Mouse (Mus musculus): ENCODE results near the gene Foxl2. TPM values are rescaled to one million over a fixed set of nuclear protein-coding genes. Genes with fewer than 3 reads are reported as not detected.
A peak's percentile ranks its signal among the peaks of the same experiment; 100 is the strongest.

The Foxl2 gene
- total RNA-seq, 2 experiments from 2014 or later = not detected

DNA sequence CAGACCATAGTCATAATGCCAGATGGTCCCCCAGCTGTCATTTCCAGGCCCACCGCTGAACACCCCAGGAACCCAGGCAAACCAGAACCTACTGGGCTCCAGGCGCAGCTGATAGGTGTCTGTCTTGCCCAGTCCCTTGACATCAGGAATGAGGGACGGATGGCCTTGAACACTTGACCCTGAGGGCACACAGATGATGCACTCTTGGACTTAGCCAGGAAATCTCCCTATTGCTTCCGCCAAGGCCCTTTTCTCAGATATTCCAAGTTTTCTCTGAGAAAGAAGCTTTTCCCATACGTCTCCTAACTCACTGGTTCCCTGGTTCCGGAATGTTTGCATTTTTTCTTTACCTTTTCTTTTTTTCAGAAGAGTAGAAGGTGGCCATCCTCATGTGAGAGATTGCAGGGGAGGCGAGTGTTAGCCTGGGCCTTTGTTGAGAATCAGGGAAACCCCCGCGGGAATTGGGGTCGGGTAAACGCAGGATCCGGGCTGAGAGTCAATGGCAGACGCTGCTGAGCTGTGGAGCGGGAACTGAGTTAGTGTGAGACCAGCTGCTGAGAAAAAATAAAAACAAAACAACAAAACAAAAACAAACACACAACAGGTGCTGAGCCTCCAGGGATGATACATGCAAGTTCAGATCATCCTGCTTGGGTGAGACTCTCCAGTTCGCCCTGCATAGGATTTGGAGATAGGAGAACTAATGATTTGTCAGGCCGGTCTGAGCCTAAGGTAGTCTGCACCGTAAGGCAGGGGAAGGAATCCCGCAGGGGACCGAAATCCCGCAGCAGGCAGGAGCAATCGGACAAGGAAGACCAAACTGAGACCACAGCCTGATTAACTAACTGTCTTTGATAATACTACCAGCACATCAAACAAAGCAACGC lies 6.7 kb downstream of the Foxl2 start:
- no peak for ATAC-seq (ENCODE audit: poor library complexity, severe bottlenecking)

DNA sequence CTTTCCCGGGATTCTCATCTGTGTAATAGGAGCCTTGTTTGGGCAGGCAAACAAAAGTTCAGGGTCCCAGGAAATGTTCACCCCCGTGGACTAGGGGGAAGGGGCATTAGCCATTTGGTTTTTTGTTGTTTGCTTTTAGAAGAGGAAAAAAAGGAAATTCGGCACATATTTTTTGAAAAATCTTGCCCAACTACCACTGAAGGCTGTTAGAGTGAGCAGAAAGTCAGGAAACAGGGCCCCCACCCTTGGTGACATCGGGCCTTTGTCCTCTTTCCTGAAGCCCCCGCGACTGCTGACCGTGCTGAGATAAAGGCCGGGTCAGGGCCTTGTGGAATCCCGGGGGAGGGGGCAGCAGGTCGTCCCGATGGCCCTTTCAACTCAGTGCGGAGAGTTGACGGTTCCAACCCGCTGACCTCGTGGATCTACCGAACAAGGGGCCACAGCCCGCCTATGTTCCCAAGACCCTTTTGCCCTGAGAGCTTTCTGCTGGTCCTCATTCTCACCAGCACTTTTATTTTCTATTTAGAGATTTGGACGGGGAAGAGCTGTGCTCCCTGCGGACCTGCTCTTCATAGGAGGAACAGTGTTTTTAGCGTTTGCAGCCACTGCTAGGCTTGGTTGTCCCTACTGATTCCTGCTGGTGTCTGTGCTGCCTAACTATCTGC lies 7.5 kb downstream of the Foxl2 start:
- no peak for ATAC-seq (ENCODE audit: poor library complexity, severe bottlenecking)

- ATAC-seq (ENCODE audit: poor library complexity, severe bottlenecking) = no peak
These were observed 8.6 kb downstream of the Foxl2 start for GRCm38 (mm10) chr9:98963661-98964060.

DNA sequence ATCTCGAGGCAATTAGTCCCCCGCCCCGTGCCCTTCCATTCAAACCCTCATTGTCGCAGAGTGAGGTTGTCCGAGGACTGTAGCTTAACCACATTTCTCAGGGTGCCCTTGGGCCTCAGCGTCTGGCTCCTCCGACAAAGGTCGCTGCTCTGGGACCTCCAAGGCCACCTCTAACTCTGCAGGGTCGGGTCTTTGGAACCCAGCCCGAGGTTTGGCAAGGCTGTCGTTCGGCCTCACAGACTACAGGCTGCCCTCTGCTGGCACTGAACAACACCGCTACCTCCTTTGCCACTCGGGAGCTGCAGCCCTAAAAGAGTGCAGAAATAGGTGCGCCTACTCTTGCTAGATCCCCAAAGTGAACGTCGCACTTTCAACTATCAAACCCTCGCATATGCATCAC lies 10.0 kb downstream of the Foxl2 start:
- ATAC-seq (ENCODE audit: poor library complexity, severe bottlenecking) = 0 out of 2 replicates have a peak, but pooled peaks have one; percentile 54

GRCm38 (mm10) chr9:98973101-98973521 lies 18.0 kb downstream of the Foxl2 start:
- ATAC-seq (ENCODE audit: poor library complexity, severe bottlenecking) = peak; percentile 76

DNA sequence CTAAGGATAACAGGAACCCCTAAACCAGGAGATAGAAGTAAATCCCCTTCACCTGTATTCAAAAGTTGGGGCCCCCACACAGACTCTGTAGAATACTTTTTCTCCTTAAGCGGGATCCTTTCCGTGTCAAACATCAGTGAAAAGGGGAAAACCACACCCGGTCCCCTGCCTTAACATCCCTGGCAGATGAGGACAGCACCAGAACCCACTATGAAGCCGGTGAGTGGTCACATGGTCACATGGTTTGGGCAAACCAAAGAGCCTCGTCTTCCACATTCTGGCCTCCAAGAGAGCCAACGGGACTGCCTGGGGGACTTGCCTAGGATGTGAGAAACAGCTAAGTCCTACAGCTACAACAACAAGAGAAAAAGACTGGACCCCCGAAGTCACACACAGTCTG lies 18.5 kb downstream of the Foxl2 start:
- no peak for ATAC-seq (ENCODE audit: poor library complexity, severe bottlenecking)

- no peak for ATAC-seq (ENCODE audit: poor library complexity, severe bottlenecking)
These were observed 19.8 kb downstream of the Foxl2 start for GRCm38 (mm10) chr9:98974898-98975297.

GRCm38 (mm10) chr9:98976081-98976480 lies 21.0 kb downstream of the Foxl2 start:
- ATAC-seq (ENCODE audit: poor library complexity, severe bottlenecking) = no peak

DNA sequence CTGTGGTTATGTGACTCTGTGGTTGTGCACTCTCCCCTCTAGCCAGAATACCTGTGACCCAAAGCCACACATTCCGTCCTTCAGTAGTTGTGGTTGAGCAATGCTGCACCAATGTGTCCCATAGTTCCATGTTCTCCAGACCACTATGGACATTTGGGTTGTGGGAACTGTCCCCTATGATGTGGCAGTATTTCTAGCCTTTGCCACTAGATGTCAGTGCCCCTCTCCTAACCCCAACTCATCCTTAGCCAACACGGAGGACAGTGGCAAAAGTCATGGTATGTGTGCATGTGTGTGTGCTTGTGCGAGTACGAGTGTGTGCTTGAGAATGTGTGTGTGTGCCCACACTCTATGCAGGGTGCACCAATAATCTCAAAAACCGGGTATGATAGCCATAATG lies 21.4 kb downstream of the Foxl2 start:
- ATAC-seq (ENCODE audit: poor library complexity, severe bottlenecking) = peak; percentile 31; the same call in 1 of the 2 replicates

GRCm38 (mm10) chr9:98979431-98980416 lies 24.6 kb downstream of the Foxl2 start:
- peak; percentile 94 for ATAC-seq (ENCODE audit: poor library complexity, severe bottlenecking)

- ATAC-seq (ENCODE audit: poor library complexity, severe bottlenecking) = peak; percentile 97
These were observed 30.9 kb downstream of the Foxl2 start, which contains the start of gene Faim for GRCm38 (mm10) chr9:98985800-98986475. TSS of gene Faim (plus strand) at chr9:98986373.

DNA sequence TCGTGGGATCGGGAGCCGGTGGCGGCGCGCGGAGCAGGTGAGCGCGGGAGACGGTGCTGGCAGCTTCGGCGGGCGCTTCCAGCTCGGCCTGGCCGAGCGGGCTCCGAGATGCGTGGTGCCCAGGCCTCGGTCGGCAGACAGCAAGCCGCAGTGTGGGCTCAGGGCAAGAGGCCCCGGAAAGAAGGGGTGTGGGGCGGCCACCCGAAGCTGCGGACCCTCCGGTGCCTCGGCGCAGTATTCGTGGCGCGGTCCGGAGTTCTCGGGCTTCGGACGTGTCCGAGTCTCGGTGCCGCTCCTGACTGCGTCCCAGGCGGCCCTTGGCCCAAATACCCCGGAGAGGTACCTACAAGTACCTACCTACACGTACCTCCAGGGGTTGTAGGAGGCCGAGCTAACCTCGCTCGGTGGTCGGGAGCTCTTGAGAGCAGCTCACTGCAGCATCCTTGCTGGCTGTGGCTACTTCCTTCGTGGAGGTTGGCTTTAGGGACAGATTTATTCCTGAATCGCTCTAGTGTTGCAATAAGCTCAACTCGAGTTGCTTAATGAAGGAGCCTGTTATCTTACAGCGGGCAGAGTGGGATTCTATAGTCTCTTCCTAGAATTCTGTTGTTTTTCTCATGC lies 31.5 kb downstream of the Foxl2 start:
- peak; percentile 17 for ATAC-seq (ENCODE audit: poor library complexity, severe bottlenecking)

DNA sequence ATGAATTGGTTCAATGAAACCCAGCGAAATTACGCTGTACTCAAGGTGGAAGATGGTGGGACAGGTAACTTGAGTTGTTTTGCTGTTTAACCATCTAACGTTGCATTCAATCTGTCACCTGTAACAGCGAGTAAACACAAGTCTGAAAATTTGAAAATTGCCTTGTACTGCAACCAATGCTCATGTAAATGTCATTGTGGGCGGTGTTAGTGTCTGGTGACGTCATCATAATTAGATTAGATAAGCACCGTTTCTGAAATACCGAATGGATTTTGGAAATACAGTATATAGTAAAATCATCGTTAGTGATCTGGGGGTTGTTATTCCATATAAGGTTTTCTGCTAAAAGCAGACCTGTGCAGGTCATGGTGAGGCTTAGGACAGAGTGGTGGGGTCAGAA lies 32.0 kb downstream of the Foxl2 start:
- ATAC-seq (ENCODE audit: poor library complexity, severe bottlenecking) = no peak

- ATAC-seq (ENCODE audit: poor library complexity, severe bottlenecking) = no peak
These were observed 39.0 kb downstream of the Foxl2 start for GRCm38 (mm10) chr9:98994103-98994502.

DNA sequence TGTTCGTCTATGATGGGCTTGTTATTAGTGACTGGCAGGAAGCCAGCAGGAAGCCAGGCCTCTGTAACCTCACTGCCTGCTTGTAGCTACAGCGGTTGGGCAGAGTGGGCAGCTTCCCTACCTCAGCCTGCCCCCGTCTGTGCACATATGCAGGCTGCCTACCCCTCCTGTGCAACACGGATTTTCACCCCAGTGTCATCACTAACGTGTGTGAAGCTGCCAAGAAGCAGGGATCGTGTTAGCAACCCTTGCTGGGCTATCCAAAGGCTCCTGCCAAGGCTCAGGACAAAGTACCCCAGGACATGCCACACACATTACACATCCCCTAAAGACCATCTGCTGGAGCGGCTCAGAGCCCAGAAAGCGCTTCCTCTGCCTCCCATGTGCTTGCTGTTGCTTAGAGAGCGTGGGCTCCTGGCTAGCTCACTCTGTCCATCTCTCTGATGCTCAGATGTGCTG lies 44.8 kb downstream of the Foxl2 start:
- ATAC-seq (ENCODE audit: poor library complexity, severe bottlenecking) = no peak

GRCm38 (mm10) chr9:99001326-99001725 lies 46.2 kb downstream of the Foxl2 start:
- ATAC-seq (ENCODE audit: poor library complexity, severe bottlenecking) = peak; percentile 80
